Mouse (Mus musculus): ENCODE measurements around the gene Mpp1.
"Not testable (repeated sequence)": the region's sequence is repeated elsewhere in the genome, so short reads cannot be mapped to it uniquely, and the experiment has no call there.

Gene Mpp1

DNA sequence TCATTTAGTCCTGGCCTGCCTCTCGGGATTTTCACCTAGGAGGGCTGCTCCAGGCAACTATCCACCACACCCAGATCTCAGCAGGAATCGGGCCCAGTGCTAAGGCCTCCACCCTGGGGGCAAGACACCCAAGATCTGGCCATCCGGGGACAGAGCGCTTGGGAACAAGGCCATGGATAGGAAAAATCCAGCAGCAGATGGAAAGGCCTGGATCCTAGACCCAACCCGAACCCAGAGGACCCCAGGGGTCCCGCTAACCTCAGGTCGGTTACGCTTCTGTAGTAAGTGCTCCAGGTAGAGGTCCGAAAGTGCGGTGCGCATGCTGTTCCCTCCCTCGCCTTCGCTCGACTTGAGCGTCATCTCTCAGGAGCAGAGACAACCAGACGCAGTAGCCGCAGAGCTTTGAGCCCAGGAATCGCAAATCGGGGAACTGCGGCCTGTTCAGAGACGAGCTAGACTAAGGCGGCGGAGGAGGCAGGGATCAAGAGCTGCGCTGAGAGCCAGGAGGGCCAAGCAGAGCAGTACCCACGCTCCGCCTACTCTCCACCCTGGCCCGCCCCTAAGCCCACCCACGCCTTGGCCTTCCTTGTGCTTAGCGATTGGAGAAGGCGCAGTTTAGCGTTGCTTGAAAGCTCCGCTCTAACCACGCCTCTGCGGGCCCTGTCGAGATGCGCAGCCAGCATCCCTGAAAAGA is at the start of gene Mpp1:
TSS of gene Mpp1 (minus strand) at position 550 of the 694 bp plus-strand sequence.
- DNase-seq: peak; percentile 76

DNA sequence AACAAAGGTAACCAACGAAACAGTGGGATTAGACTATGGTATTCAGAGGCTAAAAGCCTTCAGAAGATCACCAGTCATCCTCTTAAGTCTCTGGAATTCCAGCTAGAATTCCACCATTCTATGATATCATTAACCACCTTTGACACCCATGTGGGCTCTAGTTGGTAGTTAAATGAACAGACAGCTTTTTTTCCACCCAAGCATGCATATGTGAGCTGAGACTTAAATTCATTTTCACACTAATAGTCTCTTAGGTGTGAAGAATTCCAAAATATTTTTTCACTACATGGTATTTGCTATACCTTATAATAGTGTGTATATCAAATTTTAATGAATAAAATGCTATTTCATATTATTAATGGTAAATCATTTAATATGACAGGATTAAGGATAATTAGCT is 32.9 kb upstream of the Mpp1 start, which contains the start of gene Smim9:
TSS of gene Smim9 (minus strand) at position 101 of the 400 bp plus-strand sequence.
- DNase-seq: no peak

GRCm38 (mm10) chrX:75155576-75156243 is 24.9 kb upstream of the Mpp1 start:
- DNase-seq: no peak

GRCm38 (mm10) chrX:75152249-75152648 is 21.4 kb upstream of the Mpp1 start:
- no peak for DNase-seq

DNA sequence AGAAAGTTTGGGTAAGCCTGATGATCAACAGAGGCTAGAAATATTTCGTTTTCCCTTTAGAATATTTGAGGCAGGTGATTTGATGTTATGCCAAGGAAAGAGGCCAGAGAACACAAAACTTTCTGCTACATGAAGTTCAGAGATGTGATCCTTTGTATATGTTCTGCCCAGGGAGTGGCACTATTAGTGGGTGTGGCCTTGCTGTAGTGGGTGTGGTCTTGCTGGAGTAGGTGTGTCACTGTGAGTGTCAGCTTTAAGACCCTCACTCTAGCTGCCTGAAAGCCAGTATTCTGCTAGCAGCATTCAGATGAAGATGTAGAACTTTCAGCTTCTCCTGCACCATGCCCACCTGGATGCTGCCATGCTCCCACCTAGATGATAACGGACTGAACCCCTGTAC is 19.5 kb upstream of the Mpp1 start:
- DNase-seq: no peak

DNA sequence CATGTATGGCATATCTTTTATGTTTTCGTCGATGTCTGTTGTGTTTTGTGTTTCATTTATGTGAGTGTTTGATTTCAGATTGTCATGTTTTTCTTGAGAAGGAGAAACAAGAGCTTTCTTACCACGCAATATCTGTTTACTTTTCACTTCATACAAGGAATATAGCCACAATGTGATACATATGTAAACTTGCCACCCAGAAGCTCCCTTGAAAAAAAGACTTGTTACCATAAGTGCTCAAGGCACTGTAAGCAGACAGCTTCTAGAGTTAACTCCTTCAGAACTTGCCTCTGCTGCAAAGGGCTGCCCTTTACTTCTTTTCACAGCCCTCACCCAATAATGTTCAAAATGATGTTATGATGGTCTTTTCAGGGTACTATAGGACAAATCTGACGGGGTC is 17.6 kb upstream of the Mpp1 start:
- DNase-seq: no peak

GRCm38 (mm10) chrX:75143124-75143555 is 12.3 kb upstream of the Mpp1 start:
- DNase-seq: not testable (repeated sequence)

DNA sequence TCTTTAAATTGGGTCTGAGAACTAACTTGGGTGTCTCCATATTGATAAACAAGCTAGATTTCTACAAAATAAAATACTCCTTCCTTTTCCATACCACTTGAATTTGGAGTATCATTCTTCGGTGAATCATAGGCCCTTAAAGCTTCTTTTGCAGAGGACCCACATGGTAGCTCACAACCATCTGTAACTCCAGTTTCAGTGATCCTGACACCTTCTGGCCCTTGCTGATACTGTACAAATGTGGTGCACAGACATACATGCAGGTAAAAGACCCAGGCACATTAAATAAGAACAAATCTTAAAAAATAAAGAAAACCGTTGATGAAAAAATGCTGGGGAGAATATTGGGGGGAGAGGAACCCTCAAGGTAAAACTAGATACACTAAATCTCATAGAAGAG is 7.4 kb upstream of the Mpp1 start:
- no peak for DNase-seq

- DNase-seq: no peak
Measured at GRCm38 (mm10) chrX:75137729-75138128, 6.9 kb upstream of the Mpp1 start.

DNA sequence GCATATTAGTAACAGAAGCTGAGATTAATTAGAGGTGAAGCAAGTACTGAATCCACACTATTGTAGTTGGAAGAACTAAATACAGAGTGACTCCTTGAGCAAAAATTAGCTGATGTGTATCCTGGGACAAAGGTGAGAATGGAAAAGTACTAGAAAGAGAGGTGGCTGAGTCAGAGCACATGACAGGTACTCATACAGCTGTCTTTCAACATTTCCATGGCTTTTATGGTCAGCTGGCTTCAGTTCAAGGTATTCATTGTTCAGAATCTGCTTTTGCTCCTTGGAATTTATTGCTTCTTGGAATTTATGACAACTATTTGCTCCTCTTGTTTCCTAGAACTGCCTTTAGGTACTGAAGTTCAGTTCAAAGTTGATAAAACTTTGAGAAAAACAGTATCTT is 6.1 kb upstream of the Mpp1 start:
- DNase-seq: no peak

DNA sequence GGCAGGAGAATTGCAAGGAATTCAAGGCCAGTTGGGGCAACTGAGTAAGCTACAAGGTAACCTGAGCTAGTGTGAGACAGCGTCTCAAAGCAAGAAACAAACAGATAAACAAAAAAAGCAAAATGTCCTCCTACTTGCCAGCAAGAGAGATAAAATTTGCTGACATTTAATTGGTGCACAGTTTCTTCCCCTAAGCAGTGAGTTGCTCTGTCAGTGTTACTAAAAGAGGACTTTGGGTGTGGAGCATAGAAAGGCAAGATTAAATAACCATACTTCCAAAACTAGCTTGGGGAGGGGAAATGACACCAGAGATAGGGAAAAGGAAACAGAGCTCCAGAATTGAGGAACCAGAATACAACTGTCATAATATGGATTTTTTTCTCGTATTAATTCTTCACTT is 1.3 kb downstream of the Mpp1 start:
- DNase-seq: no peak

- peak; percentile 48 for DNase-seq
Measured at GRCm38 (mm10) chrX:75128333-75128980, 2.4 kb downstream of the Mpp1 start.

DNA sequence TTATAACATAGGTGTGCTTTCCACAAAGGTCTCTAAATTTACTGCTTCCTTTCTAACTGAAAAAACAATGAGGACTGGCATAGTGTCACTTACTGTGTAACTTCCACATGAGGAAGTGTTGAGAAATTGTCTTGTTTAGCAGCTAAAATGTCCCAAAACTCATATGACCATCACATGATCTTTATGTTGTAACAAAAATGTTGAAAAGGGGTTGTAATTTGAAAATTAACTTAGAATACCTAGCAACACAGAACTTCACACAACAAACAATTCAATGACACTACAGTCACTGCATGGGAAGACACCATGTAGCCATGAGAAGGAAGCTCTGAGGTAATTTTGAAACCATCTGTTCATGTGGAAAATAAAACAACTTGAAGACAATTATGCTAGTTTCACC is 3.9 kb downstream of the Mpp1 start:
- no peak for DNase-seq

DNA sequence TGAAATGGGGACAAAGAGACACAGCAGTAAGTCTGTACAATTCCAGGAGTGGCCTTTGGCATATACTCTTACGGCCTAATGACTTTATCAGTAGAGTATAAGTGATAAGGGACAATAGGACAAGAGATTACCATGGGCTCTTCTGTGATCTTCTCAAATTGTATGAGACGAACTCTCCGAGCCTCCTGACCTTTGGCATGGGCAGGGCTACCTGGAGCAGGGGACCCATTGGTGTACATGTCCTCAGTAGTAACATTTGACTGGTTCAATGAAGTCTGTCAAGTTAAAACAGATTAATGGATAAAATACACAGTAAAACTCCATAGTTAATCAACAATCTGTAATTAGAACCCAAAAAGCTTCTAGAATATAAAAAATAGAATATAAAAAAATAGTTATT is 5.2 kb downstream of the Mpp1 start:
- no peak for DNase-seq

DNA sequence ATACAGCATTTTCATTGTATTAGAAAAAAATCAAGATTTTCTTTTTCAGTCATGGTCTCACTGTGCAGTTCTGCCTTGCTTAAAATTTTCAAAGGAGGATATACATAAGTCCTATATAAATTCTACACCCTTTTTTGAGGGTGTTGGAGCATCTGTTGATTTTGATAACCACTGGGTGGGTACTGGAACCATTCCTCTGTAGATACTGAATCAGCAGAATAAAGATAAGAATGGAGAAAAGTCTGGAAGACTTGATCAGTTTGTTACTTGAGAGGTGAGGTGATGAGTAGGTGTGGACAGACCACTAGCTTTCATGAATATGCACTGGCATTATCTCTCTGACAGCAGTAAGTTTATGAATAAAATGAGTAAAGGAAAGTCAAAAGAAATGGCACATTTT is 15.3 kb downstream of the Mpp1 start:
- no peak for DNase-seq

DNA sequence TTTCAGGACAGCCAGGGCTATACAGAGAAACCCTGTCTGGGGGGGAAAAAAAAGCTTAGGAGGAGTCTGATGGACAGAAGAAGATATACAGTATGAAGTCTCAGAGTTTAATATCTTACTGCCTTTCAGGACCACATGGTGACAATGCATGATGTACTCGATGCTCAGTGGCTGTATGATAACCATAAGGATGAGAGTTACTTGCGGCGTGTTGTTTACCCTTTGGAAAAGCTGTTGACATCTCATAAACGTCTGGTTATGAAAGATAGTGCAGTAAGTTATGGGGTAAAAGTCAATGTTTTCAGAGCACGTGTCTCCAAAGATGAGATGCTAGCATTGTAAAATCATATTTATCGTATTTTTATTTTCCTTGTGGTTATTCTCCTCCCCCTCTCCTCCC is 28.5 kb downstream of the Mpp1 start:
- no peak for DNase-seq

DNA sequence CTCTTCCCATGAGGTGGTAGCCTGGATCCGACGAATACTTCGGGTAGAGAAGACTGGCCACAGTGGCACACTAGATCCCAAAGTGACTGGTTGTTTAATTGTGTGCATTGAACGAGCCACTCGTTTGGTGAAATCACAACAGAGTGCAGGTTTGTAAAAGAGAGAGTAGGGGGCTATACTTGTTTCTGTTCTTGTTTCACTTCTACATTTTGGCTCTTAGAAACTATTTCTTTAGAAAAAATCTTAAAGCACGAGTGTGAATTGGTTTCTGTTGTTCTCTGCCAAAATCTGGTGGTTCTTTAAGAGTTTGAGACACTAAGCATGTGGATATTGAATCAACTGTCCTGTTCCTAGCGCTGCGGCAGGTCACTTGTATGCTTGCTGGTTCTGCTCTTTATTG is 32.0 kb downstream of the Mpp1 start:
- DNase-seq: no peak

- DNase-seq: no peak
Measured at GRCm38 (mm10) chrX:75096163-75096770, 34.5 kb downstream of the Mpp1 start.

DNA sequence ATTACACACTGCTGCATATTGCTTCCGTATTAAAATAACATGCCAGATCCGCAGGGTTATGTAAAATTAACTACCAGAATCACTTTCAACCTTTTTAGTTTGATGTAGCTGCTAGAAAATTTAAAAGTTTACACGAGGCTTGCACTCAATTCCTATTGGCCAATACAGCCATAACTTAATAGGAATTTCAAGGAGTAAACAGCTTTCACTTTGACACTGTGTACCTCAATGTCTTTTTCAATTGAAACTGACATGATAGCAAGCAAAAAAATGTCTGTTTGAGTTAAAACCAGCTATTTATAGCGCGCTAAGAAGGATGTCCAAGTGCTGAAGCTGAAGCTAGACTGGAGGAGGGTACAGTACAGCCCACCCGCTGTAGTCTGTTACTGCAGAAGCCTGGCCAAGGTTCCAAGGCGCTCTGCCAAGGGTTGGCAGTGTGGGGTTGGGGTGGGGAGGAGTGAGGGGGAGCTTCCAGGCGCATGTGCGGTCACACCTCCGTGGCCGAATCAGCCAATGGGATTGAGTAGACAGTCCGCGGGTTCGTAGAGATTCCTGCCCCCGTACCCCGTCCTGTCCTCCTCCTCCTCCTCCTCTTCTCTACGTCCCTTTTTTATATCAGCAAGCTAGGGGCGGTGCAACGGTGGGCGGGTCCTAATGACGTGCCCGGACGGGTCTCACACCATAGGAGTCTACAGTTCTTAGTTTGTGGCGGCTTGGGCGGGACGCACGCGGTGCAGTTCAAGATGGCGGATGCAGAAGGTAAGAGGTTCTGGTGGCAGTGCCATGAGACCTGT is 35.2 kb downstream of the Mpp1 start, which contains the start of gene Dkc1:
TSS of gene Dkc1 (plus strand) at position 486 of the 794 bp plus-strand sequence.
- peak; percentile 93 for DNase-seq

GRCm38 (mm10) chrX:75085654-75086053 is 45.2 kb downstream of the Mpp1 start:
- no peak for DNase-seq

- DNase-seq: peak; percentile 32
Measured at GRCm38 (mm10) chrX:75084774-75085508, 45.9 kb downstream of the Mpp1 start, which contains the start of gene Gab3. Gene Gab3, minus strand, starts transcription at chrX:75085458.
